Mouse (Mus musculus) forebrain, embryonic 14.5 days (tissue): Measurements from ENCODE around the gene Faim2. TPM values are rescaled to one million over a fixed set of nuclear protein-coding genes. Genes with fewer than 3 reads are reported as not detected.

Source experiments
- ATAC-seq: fragments of 200-750 bp; cut with Nextera tagmentation; 2 replicates; pipeline ENCODE4 v1.8.0; 2017; ENCODE audit warnings: mild to moderate bottlenecking, moderate library complexity
- DNase-seq: peaks from one replicate; pipeline ENCODE4 v3.0.0-alpha.2; 2015; ENCODE audit warnings: low spot score
- H3K27ac ChIP-seq: fragments of 300-500 bp; sonication (generic); 2 replicates; pipeline ENCODE4 v1.5.1; 2014; ENCODE audit warnings: low read depth, mild to moderate bottlenecking, control low read depth, low read length, moderate library complexity
- H3K27me3 ChIP-seq: fragments of 300-500 bp; sonication (generic); replicated peaks from 2 replicates; pipeline ENCODE4 v1.6.1; 2014; ENCODE audit warnings: low read length, control low read depth, mixed read lengths; ENCODE audit not compliant: control insufficient read depth, insufficient read depth
- H3K36me3 ChIP-seq: fragments of 300-500 bp; sonication (generic); 2 replicates; pipeline ENCODE4 v1.6.1; 2014; ENCODE audit warnings: low read length, control low read depth; ENCODE audit not compliant: control insufficient read depth, insufficient read depth
- H3K4me1 ChIP-seq: fragments of 300-500 bp; sonication (generic); 2 replicates; pipeline ENCODE4 v1.6.1; 2014; ENCODE audit warnings: antibody characterized with exemption, low read length, control low read depth; ENCODE audit not compliant: control insufficient read depth, insufficient read depth
- H3K4me2 ChIP-seq: fragments of 300-500 bp; sonication (generic); 2 replicates; pipeline ENCODE4 v1.6.1; 2014; ENCODE audit warnings: mild to moderate bottlenecking, control low read depth, low read length
- H3K4me3 ChIP-seq: fragments of 300-500 bp; sonication (generic); 2 replicates; pipeline ENCODE4 v1.5.1; 2014; ENCODE audit warnings: low read depth, low read length, control low read depth
- H3K9ac ChIP-seq: fragments of 300-500 bp; sonication (generic); 2 replicates; pipeline ENCODE4 v1.6.1; 2014; ENCODE audit warnings: mild to moderate bottlenecking, low read length, control low read depth, moderate library complexity
- H3K9me3 ChIP-seq: fragments of 300-500 bp; sonication (generic); replicated peaks from 2 replicates; pipeline ENCODE4 v1.6.1; 2016; ENCODE audit warnings: low read length, control low read depth, mixed read lengths; ENCODE audit not compliant: control insufficient read depth
- WGBS: fragments of 180-500 bp; shearing (Covaris S2); extraction: QIAGEN DNeasy Blood & Tissue Kit; methylation state at CpG from one replicate; pipeline ENCODE4 v1.1.7; 2014; 5-methylcytosine and 5-hydroxymethylcytosine counted together
- polyA plus RNA-seq: library from polyadenylated mRNA; unstranded; fragments of >200 nt; fragmentation: Nextera tagmentation; extraction: Ambion mirVana; gene quantifications from 2 replicates; pipeline ENCODE4 v1.2.1, GENCODE M21; 2014

Faim2 gene
- polyA plus RNA-seq, 1 experiment from 2014 or later: 11.6 TPM

- no peaks in the 10 kb centered on the region for H3K27me3 ChIP-seq
- ATAC-seq: no peak
- H3K9me3 ChIP-seq: no peaks in the 10 kb centered on the region
- no peak for DNase-seq
- H3K36me3 ChIP-seq: no peaks in the 10 kb centered on the region
- 93% methylated on average over 8 of the region's 8 CpGs for WGBS
- H3K4me1 ChIP-seq: peaks cover under 1% of the 10 kb centered on the region; the same call in 1 of the 2 replicates
- H3K4me3 ChIP-seq: no peak overlapping the region
- H3K4me2 ChIP-seq: no peak overlapping the region
- H3K27ac ChIP-seq: peak overlapping the region; percentile 27; the same call in 1 of the 2 replicates
- no peak overlapping the region for H3K9ac ChIP-seq
These were observed 78.1 kb downstream of the Faim2 start for GRCm38 (mm10) chr15:99449751-99450280.

GRCm38 (mm10) chr15:99449131-99449750, 78.7 kb downstream of the Faim2 start:
- Histone ChIP-seq H3K36me3 (no peaks in the 10 kb centered on the region), H3K27ac (peak overlapping the region; percentile 27; the same call in 1 of the 2 replicates), H3K9ac (no peak overlapping the region), H3K4me1 (no peaks in the 10 kb centered on the region), H3K27me3 (no peaks in the 10 kb centered on the region), H3K9me3 (no peaks in the 10 kb centered on the region), H3K4me3 (no peak overlapping the region), H3K4me2 (no peak overlapping the region)
- ATAC-seq (peak; percentile 60; the same call in 1 of the 2 replicates), DNase-seq (peak; percentile 33)
- 56% methylated on average over 9 of the region's 9 CpGs for WGBS

Other genes with a start within 250 kb of the Faim2 start
- 57.2 and 81.8 TPM in 2 replicates for gene Prpf40b, start 233.1 kb downstream of the Faim2 start, polyA plus RNA-seq
- gene Fam186b, start 232.3 kb downstream of the Faim2 start, polyA plus RNA-seq: 0.11 and 0.52 TPM in 2 replicates
- 3.9 and 5.6 TPM in 2 replicates for gene Fmnl3, start 157.7 kb downstream of the Faim2 start, polyA plus RNA-seq
- 230 and 247 TPM in 2 replicates for gene Tmbim6, start 135.3 kb downstream of the Faim2 start, polyA plus RNA-seq
- 9.1 and 12.4 TPM in 2 replicates for gene Nckap5l, start 70.4 kb downstream of the Faim2 start, polyA plus RNA-seq
- 22.4 and 25.4 TPM in 2 replicates for gene Bcdin3d, start 53.4 kb downstream of the Faim2 start, polyA plus RNA-seq
- not detected in 2 replicates for gene Aqp2, start 50.9 kb upstream of the Faim2 start, polyA plus RNA-seq
- 0.15 TPM in 1 of 2 replicates, not detected in the other for gene Aqp5, start 62.6 kb upstream of the Faim2 start, polyA plus RNA-seq
- 0.10 TPM in 1 of 2 replicates, not detected in the other for gene Aqp6, start 73.2 kb upstream of the Faim2 start, polyA plus RNA-seq
- gene Racgap1, start 123.5 kb upstream of the Faim2 start, polyA plus RNA-seq: 74.2 and 78.9 TPM in 2 replicates
- gene Asic1, start 142.2 kb upstream of the Faim2 start, polyA plus RNA-seq: 15.6 and 18.9 TPM in 2 replicates
- gene Smarcd1, start 174.0 kb upstream of the Faim2 start, polyA plus RNA-seq: 90.7 and 98.1 TPM in 2 replicates
- gene Gm17349, start 177.3 kb upstream of the Faim2 start, polyA plus RNA-seq: not detected in 2 replicates
- gene Gpd1, start 189.3 kb upstream of the Faim2 start, polyA plus RNA-seq: 0.77 and 1.2 TPM in 2 replicates
- 195 and 238 TPM in 2 replicates for gene Cox14, start 197.5 kb upstream of the Faim2 start, polyA plus RNA-seq
- 71.9 and 72.5 TPM in 2 replicates for gene Cers5, start 244.7 kb upstream of the Faim2 start, polyA plus RNA-seq